Mouse (Mus musculus) stomach, embryonic 16.5 days (tissue): ENCODE results near the gene Enpp7. TPM values are rescaled to one million over a fixed set of nuclear protein-coding genes. Genes with fewer than 3 reads are reported as not detected.

Experiments used
- ATAC-seq: fragments of 200-750 bp; cut with Nextera tagmentation; 2 replicates; pipeline ENCODE4 v1.8.0; 2017; ENCODE audit warnings: moderate number of reproducible peaks, moderate TSS enrichment; ENCODE audit not compliant: insufficient read depth, low FRiP score
- H3K27ac ChIP-seq: fragments of 300-500 bp; sonication (generic); 2 replicates; pipeline ENCODE4 v1.5.1; 2014; ENCODE audit warnings: low read length
- H3K27me3 ChIP-seq: fragments of 300-500 bp; sonication (generic); 2 replicates; pipeline ENCODE4 v1.6.1; 2014; ENCODE audit warnings: low read length, control low read depth, mixed read lengths; ENCODE audit not compliant: control insufficient read depth, insufficient read depth
- H3K36me3 ChIP-seq: fragments of 300-500 bp; sonication (generic); 2 replicates; pipeline ENCODE4 v1.6.1; 2014; ENCODE audit warnings: low read length; ENCODE audit not compliant: control insufficient read depth, insufficient read depth
- H3K4me1 ChIP-seq: fragments of 300-500 bp; sonication (generic); 2 replicates; pipeline ENCODE4 v1.6.1; 2014; ENCODE audit warnings: low read length, control low read depth, mixed read lengths; ENCODE audit not compliant: control insufficient read depth, insufficient read depth
- H3K4me2 ChIP-seq: fragments of 300-500 bp; sonication (generic); 2 replicates; pipeline ENCODE4 v1.6.1; 2014; ENCODE audit warnings: low read depth, low read length, mixed read lengths
- H3K4me3 ChIP-seq: fragments of 300-500 bp; sonication (generic); replicated peaks from 2 replicates; pipeline ENCODE4 v1.5.1; 2014; ENCODE audit warnings: mild to moderate bottlenecking, low read length
- H3K9ac ChIP-seq: fragments of 300-500 bp; sonication (generic); 2 replicates; pipeline ENCODE4 v1.6.1; 2014; ENCODE audit warnings: low read length
- H3K9me3 ChIP-seq: fragments of 300-500 bp; sonication (generic); replicated peaks from 2 replicates; pipeline ENCODE4 v1.6.1; 2016; ENCODE audit warnings: low read length, control low read depth; ENCODE audit not compliant: control insufficient read depth
- WGBS: fragments of 180-500 bp; shearing (Covaris S2); extraction: QIAGEN DNeasy Blood & Tissue Kit; methylation state at CpG from one replicate; pipeline ENCODE4 v1.1.7; 2014; 5-methylcytosine and 5-hydroxymethylcytosine counted together
- polyA plus RNA-seq: library from polyadenylated mRNA; unstranded; fragments of >200 nt; fragmentation: Nextera tagmentation; extraction: Ambion mirVana; gene quantifications from 2 replicates; pipeline ENCODE4 v1.2.1, GENCODE M21; 2015

The Enpp7 gene
- polyA plus RNA-seq, 1 experiment from 2014 or later, result not detected

DNA sequence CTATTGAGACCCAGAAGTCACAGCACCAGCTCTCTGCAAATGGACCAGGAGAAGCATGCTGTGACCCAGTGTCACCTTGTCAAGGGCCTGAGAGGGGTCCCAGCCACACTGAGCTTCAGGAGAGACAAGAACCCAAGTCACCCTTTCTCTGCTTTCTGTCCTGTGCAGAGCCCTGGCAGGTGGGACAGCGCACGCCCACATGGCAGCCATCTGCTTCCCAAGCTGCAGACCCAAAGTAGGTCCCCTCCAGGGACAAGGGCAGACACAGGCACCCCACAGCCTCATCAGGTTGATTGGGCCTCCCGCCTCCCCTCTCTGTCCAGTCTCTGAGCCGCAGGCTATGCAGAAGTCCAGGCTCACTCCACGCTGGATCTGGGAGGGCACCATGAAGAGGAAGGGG is 24.1 kb upstream of the Enpp7 start:
- Histone ChIP-seq H3K27ac (no peak overlapping the region), H3K9me3 (no peaks in the 10 kb centered on the region), H3K4me3 (no peak overlapping the region), H3K4me2 (no peak overlapping the region), H3K9ac (no peak overlapping the region), H3K4me1 (no peaks in the 10 kb centered on the region), H3K27me3 (no peaks in the 10 kb centered on the region; the same call in 1 of the 2 replicates), H3K36me3 (no peaks in the 10 kb centered on the region)
- 91% methylated on average over 5 of the region's 5 CpGs for WGBS
- no peak for ATAC-seq

DNA sequence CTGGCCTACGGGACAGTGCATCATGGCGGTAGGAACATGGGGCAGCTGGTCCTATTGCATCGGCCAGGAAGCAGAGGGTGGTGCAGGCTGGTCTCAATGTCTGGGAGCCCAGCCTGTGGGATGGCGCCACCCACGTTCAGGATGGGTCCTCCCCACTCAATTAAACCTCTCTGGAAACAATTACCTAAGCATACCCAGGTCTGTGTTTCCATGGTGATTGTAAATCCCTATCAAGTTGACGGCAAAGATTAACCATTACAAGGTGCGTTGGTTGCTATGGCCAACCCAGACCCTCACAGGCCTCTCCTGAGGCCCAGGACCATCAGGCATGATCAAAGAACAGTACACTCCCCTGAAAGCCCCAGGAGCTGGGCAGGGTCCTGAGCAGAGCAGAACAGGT is 22.9 kb upstream of the Enpp7 start:
- Histone ChIP-seq H3K4me1 (no peaks in the 10 kb centered on the region), H3K36me3 (no peaks in the 10 kb centered on the region), H3K4me2 (no peak overlapping the region), H3K9me3 (no peaks in the 10 kb centered on the region), H3K27me3 (no peaks in the 10 kb centered on the region; the same call in 1 of the 2 replicates), H3K27ac (no peak overlapping the region), H3K4me3 (no peak overlapping the region), H3K9ac (no peak overlapping the region)
- 46% methylated on average over 7 of the region's 7 CpGs for WGBS
- no peak for ATAC-seq

DNA sequence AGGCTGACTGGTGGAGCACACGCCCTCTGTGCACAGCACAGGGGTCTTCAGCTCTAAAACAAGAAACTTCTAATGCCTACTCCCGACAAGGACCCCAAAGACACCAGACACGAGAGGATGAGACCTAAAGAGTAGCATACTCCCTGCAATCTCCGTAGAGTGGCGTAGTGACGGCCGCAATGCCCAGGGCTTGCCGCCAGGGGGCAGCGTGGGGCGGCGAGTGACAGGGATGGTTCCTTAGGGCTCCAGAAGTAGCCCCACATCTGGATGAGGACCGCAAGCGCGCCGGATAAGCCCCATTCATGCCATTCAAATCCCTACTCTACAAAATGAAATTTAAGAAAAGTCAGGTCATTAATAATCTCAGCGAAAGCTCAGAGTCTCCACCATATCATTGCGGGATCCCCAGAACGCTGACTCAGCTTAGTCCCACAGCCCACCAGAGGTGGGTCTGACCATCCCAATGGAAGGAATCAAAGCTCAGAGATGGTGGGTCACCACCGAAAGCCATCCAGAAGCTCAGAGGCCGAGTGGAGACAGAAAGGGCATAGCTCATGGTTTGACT is 16.4 kb upstream of the Enpp7 start:
- Histone ChIP-seq H3K9ac (no peak overlapping the region), H3K4me3 (no peak overlapping the region), H3K9me3 (no peaks in the 10 kb centered on the region), H3K4me1 (no peaks in the 10 kb centered on the region), H3K27ac (no peak overlapping the region), H3K4me2 (no peak overlapping the region), H3K27me3 (peaks cover 3% of the 10 kb centered on the region; the same call in 1 of the 2 replicates), H3K36me3 (no peaks in the 10 kb centered on the region)
- WGBS, result 35% methylated on average over 20 of the region's 20 CpGs
- no peak for ATAC-seq

DNA sequence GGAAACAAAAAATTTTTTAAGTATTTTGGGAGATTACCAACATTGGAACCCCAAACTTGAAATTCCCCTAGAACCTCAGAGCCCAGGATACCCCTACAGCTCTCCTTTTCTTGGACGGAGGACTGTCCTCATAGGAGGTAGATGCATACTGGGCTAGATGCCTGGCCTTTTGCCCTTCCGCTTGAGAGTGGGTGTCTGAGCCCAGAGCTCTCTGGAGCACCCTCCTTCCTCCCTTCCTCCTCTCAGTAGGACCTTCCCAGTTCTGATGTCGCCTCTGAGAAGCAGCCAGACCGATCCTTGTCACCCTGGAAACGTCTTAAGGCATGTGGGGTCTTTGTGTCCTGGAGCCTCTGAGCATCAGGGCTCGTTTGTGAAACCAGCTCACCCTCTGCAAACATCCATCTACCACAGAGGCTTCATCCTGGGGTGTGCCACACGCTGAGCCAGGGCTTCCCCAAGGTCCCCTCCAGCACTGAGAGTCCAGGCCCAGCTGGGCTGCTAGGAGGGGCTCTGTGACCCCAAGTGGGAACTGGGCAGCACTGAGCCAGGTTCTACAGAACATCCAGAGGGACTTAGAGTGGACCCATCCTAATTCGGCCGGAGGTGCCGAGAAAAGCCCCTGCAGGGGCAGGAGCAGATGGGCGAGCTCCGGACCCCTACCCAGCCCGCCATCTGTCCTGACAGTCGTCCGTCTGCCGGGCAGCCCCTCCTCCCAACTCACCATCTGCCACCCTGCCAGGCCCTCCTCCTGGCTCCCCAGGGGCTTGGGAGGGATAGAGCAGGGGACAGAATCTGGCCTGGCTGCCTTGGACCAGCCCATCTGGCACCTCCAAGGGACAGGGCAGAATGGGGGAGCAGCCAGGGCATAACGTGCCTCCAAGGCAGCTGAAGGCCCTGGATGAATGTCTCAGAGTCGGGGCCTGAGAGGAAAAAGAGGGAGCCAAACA is 15.3 kb upstream of the Enpp7 start:
- Histone ChIP-seq H3K4me3 (no peak overlapping the region), H3K9ac (no peak overlapping the region), H3K9me3 (no peaks in the 10 kb centered on the region), H3K4me2 (no peak overlapping the region), H3K4me1 (no peaks in the 10 kb centered on the region), H3K36me3 (no peaks in the 10 kb centered on the region), H3K27me3 (peaks cover 3% of the 10 kb centered on the region; the same call in 1 of the 2 replicates), H3K27ac (no peak overlapping the region)
- no peak for ATAC-seq
- WGBS, result 39% methylated on average over 18 of the region's 18 CpGs

DNA sequence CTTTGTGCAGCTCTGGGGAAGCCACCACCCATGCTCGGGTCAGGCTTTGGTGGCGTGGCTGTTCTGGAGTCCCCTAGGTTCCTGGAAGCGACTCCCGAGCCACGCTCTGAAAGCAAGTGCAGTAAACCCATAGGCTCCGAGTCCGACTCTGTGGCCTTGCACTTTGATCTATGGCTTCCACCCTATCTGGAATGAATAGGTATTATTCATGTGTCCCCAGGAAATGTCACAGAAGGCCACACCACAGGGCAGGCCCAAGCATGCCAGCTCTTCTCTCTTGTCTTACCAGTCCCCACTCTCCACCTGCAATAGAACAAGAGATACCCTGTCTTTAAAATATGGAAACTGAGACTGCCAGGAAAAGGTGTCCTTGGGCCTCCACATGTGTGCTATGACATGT is 13.6 kb upstream of the Enpp7 start:
- Histone ChIP-seq H3K27ac (no peak overlapping the region), H3K36me3 (no peaks in the 10 kb centered on the region), H3K4me2 (no peak overlapping the region), H3K4me3 (no peak overlapping the region), H3K27me3 (peaks cover 7% of the 10 kb centered on the region; the same call in 1 of the 2 replicates), H3K9ac (no peak overlapping the region), H3K4me1 (no peaks in the 10 kb centered on the region), H3K9me3 (no peaks in the 10 kb centered on the region)
- ATAC-seq, result no peak
- WGBS, result 73% methylated on average over 7 of the region's 7 CpGs

DNA sequence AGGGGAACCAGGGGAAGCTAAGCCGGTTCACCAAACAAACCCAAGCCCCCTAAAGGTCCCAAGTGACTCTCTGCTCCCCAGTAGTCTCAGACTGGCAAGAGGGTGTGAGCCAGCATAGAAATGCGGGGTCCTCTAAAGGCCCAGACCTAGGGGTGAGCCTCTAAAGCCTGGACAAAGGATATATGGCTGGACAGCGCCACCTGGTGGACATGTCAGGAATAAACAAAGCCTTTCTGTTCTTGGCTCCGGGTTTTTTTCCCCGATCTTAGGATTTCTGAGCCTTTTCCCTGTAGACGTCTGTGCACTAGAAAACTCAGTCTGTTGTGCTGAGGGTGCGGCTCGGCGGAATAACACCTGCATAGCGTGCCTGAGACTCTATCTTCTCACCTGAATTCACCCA is 12.6 kb upstream of the Enpp7 start:
- Histone ChIP-seq H3K27ac (no peak overlapping the region), H3K4me3 (no peak overlapping the region), H3K9me3 (no peaks in the 10 kb centered on the region), H3K4me1 (no peaks in the 10 kb centered on the region), H3K4me2 (peak overlapping the region; percentile 40), H3K27me3 (peaks cover 7% of the 10 kb centered on the region; the same call in 1 of the 2 replicates), H3K9ac (0 out of 2 replicates have a peak overlapping the region, but pooled peaks have one; percentile 49), H3K36me3 (no peaks in the 10 kb centered on the region)
- 2% methylated on average over 10 of the region's 10 CpGs for WGBS
- no peak for ATAC-seq

DNA sequence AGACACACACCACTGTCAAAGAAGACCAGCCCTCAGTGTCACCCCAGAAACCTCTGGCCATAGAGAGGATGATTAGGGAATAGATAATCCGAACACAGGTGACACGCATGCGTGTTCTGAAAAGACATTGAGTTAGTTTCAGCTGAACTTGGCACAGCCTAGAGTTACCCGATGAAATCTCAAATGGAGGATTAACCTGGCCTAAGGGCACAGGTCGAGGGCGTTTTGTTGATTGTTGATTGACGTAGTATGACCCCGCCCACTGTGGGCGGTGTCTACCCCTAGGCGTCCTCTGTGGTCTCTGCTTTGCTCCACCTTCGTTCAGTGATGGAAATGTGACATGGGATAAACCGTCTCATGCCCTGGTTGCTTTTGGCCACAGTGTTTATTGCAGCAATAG is 12.1 kb upstream of the Enpp7 start:
- ATAC-seq, result no peak
- no peak overlapping the region for H3K4me3 ChIP-seq

DNA sequence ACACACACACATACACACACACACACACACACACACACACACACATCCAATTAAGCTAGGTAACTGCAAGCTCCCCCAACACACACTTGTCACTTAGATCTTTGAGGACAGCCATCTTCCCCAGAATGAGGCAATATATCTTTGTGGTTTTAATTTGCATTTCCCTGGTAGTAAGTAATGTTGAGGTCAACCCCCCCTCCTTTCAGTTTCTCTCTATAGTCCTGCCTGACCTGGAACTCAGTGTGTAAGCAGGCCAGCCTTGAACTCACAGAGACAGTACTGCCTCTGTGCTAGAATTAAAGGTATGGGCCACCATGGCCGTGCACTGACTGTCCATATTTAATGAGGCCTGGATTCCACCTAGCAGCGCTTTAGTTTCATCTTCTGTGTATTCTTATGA is 7.6 kb upstream of the Enpp7 start:
- 0 out of 2 replicates have a peak, but pooled peaks cover 4% of the 10 kb centered on the region for H3K27me3 ChIP-seq

More for the DNA sequence above, 12.1 kb upstream of the Enpp7 start:
- Histone ChIP-seq H3K9ac (0 out of 2 replicates have a peak overlapping the region, but pooled peaks have one; percentile 49), H3K36me3 (no peaks in the 10 kb centered on the region), H3K9me3 (no peaks in the 10 kb centered on the region), H3K4me1 (no peaks in the 10 kb centered on the region), H3K27ac (no peak overlapping the region), H3K4me2 (peak overlapping the region; percentile 40), H3K27me3 (peaks cover 5% of the 10 kb centered on the region; the same call in 1 of the 2 replicates)
- WGBS, result 19% methylated on average over 12 of the region's 12 CpGs

More for the DNA sequence above, 7.6 kb upstream of the Enpp7 start:
- 77% methylated on average over 2 of the region's 2 CpGs for WGBS
- Histone ChIP-seq H3K4me3 (no peak overlapping the region), H3K36me3 (no peaks in the 10 kb centered on the region), H3K27ac (no peak overlapping the region), H3K9ac (no peak overlapping the region), H3K4me1 (no peaks in the 10 kb centered on the region), H3K4me2 (no peak overlapping the region), H3K9me3 (no peaks in the 10 kb centered on the region)
- no peak for ATAC-seq
